Mouse (Mus musculus) left cerebral cortex, adult 8-10 months (tissue): ENCODE data around the gene Gm21748. TPM values are rescaled to one million over a fixed set of nuclear protein-coding genes. Genes with fewer than 3 reads are reported as not detected.
"Not testable (repeated sequence)": the region's sequence is repeated elsewhere in the genome, so short reads cannot be mapped to it uniquely, and the experiment has no call there.

Experiments
- DNase-seq, 2 experiments: peaks; one replicate each; pipeline ENCODE4 v3.0.0; 2022; ENCODE audit warnings: low spot score in 2 of 2
- total RNA-seq, 4 experiments: library from RNA; stranded (reverse); gene quantifications; 2 replicates each; pipeline ENCODE4 v1.2.4; 2022

Gm21748 gene
- not detected for total RNA-seq

GRCm38 (mm10) chrY:90839077-90839476 lies at the start of gene Gm21748:
Gene Gm21748 (minus strand): TSS chrY:90839177.
- not testable (repeated sequence) for DNase-seq

Other genes with a start within 250 kb of the Gm21748 start
- not detected for gene Gm21860, start 84.4 kb downstream of the Gm21748 start, total RNA-seq
- not detected for gene Gm47283, start 54.4 kb downstream of the Gm21748 start, total RNA-seq